Mouse (Mus musculus) WW6 (cell line): Measurements from ENCODE around the gene Dnajc6.

Experiments
- DNase-seq: peaks from one replicate; pipeline ENCODE4 v3.0.0-alpha.2; 2013; ENCODE audit warnings: low read depth, low spot score

Dnajc6 gene

GRCm38 (mm10) chr4:101564746-101565417 is 68.4 kb downstream of the Dnajc6 start:
- no peak for DNase-seq

GRCm38 (mm10) chr4:101569076-101569475 is 72.6 kb downstream of the Dnajc6 start:
- DNase-seq, result no peak

GRCm38 (mm10) chr4:101572142-101572541 is 75.7 kb downstream of the Dnajc6 start:
- no peak for DNase-seq

GRCm38 (mm10) chr4:101575307-101575706 is 78.9 kb downstream of the Dnajc6 start:
- no peak for DNase-seq

GRCm38 (mm10) chr4:101578720-101579119 is 82.3 kb downstream of the Dnajc6 start:
- no peak for DNase-seq

- no peak for DNase-seq
These were observed 83.1 kb downstream of the Dnajc6 start for GRCm38 (mm10) chr4:101579517-101579916.

- no peak for DNase-seq
These were observed 84.7 kb downstream of the Dnajc6 start for GRCm38 (mm10) chr4:101581156-101581555.

GRCm38 (mm10) chr4:101582882-101583281 is 86.4 kb downstream of the Dnajc6 start:
- DNase-seq, result no peak

- no peak for DNase-seq
These were observed 88.3 kb downstream of the Dnajc6 start for GRCm38 (mm10) chr4:101584524-101585454.

- no peak for DNase-seq
These were observed 89.2 kb downstream of the Dnajc6 start for GRCm38 (mm10) chr4:101585455-101586184.

- DNase-seq, result no peak
These were observed 92.5 kb downstream of the Dnajc6 start for GRCm38 (mm10) chr4:101588932-101589331.

- DNase-seq, result no peak
These were observed 93.3 kb downstream of the Dnajc6 start for GRCm38 (mm10) chr4:101589771-101590170.

GRCm38 (mm10) chr4:101591400-101591799 is 95.0 kb downstream of the Dnajc6 start:
- DNase-seq, result no peak

GRCm38 (mm10) chr4:101592466-101592865 is 96.0 kb downstream of the Dnajc6 start:
- no peak for DNase-seq

GRCm38 (mm10) chr4:101601758-101602157 is 105.3 kb downstream of the Dnajc6 start:
- DNase-seq, result peak; percentile 5

GRCm38 (mm10) chr4:101603635-101604034 is 107.2 kb downstream of the Dnajc6 start:
- no peak for DNase-seq

- no peak for DNase-seq
These were observed 120.1 kb downstream of the Dnajc6 start for GRCm38 (mm10) chr4:101616520-101616919.

GRCm38 (mm10) chr4:101617742-101618141 is 121.3 kb downstream of the Dnajc6 start:
- DNase-seq, result no peak

- no peak for DNase-seq
These were observed 123.8 kb downstream of the Dnajc6 start for GRCm38 (mm10) chr4:101620206-101620605.

GRCm38 (mm10) chr4:101621241-101621640 is 124.8 kb downstream of the Dnajc6 start:
- DNase-seq, result no peak

GRCm38 (mm10) chr4:101625278-101625677 is 128.8 kb downstream of the Dnajc6 start:
- no peak for DNase-seq

GRCm38 (mm10) chr4:101635596-101635995 is 139.1 kb downstream of the Dnajc6 start:
- no peak for DNase-seq
